Mouse (Mus musculus) T-helper 17 cell (primary cell): ENCODE measurements around the gene Cmya5.
"Not testable (repeated sequence)": the region's sequence is repeated elsewhere in the genome, so short reads cannot be mapped to it uniquely, and the experiment has no call there.

Experiments used
- in situ Hi-C, 2 experiments: fragments of 300-600 bp; cut with MboI, MseI; formaldehyde crosslinking; loops; 1 replicate in 1 of 2; 2 replicates in 1 of 2; pipeline ENCODE4 v1.15.1; 2025; ENCODE audit warnings: high pct_unique_total_duplicates in 2 of 2

The Cmya5 gene

DNA sequence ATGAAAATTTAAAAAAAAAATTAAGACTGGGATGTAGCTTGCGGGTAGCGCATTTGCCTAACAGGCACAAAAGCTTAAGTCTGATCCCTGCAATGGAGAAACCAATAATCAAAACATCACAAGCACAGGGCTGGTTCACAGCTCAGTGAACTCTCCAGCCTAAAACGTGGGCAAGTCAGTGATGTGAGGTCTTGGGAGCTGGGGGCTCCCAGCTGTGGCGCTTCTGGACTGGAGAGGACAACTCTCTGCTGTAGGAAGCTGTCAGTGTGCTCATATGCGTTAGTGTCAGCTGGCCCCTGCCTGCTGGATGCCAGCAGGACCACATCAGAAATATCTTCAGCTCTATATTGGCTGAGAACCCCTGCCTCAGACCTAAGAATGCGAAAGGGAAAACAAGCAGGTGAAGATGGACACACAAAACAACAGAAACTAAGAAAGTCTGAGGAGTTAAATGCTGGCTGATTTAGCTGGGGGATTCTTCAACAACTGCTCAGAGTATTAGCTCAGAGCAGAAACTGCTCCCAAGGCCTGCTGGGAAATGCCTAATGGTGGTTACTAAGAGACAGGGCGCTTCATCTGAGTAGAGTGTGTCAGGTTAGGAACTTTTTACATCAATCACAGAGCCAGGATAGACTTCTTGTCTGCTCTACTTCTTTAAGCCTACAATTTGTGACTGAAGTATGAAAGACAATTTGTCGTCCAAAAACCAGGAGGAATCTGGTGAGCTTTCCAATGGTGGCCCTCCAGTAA is 16.2 kb downstream of the Cmya5 start:
- in situ Hi-C loops = no loop called here

DNA sequence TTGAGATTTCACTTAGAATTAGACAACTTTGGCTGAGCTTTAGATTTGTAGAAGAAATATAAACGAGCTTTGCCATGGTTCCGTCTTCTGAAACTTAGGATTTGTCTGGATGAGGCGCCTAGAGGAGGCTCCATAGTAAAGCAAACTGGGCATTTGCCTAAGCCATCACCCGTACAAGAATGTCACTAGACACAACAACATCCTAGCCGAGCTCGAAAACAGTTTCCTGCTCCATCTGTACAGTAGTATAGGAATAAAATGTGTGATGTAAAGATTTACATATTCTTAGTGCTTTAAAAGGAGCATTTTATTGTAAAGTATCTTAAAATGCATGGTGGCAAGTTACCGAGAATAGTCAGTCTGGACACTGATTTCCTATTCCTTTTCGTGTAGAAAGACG is 22.2 kb downstream of the Cmya5 start:
- in situ Hi-C loops = no loop called here

DNA sequence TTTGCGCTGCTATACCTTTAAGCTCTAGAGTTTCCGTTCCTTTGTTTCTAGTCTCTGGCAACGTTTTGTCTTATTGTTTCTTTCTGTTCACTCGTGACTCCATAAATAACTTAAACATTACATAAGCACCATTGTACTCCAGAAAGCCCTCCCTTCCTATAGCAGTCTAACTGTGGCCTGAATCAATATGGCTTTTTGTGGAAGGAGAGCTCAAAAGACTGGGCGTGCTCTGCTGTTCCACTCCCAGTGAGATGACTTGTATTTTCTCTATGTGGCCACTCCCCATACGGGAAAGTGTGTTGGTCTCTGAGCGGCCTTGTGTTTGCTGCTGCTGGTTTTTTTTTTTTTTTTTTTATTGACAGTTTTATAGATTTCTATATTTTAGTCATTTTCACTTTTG is 27.3 kb downstream of the Cmya5 start:
- in situ Hi-C loops = no loop called here

DNA sequence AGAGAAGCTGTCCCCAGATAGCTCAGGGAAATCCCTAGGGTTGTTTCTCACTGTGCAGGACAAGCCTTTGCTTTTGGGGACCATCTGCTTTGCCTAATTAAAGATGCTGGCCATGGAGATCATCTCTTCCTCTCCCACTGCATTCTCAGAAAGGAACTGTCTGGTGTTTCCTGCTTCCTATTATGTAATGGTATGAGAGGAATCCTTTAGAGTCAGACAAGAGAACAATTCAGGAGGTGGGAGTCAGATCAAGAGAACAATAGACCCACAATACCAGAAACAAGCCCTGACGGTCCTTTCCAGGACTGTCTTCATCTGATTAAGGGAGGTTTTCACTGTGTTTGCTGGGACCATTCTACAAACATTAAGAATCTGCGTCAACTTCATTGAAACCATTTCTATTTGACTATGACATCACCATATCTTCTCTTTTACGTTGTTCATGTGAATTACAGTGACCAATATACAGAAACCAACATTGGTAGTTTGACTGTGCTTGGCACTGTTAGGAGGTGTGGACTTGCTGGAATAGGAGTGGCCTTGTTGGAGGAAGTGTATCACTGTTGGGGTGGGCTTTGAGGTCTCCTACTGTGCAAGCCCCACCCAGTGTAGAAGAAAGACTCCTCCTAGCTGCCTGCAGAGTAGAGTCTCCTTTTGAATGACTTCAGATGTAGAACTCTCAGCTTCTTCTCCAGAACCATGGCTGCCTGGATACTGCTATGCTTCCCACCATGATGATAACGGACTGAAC is 42.0 kb downstream of the Cmya5 start:
- in situ Hi-C loops = no loop called here

DNA sequence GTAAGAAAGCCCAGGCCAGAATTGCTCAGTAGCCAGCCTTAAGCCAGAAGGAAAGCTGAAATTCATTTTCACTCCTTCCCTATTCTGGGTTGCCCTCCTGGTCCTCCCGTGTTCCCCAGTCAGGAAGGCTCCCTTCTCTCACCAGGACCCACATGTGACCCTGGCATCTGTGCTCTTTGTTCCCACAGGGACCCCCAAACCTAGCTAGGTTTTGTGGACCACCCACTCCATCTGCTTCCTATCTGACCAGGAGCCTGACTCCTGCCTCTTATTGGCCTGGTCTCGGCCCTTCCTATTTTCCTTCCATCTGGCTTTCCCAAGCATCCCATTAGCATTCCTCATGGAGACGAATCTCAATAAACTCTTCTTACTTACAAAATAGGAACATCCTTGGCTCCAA is 45.9 kb downstream of the Cmya5 start:
- in situ Hi-C loops = no loop called here

DNA sequence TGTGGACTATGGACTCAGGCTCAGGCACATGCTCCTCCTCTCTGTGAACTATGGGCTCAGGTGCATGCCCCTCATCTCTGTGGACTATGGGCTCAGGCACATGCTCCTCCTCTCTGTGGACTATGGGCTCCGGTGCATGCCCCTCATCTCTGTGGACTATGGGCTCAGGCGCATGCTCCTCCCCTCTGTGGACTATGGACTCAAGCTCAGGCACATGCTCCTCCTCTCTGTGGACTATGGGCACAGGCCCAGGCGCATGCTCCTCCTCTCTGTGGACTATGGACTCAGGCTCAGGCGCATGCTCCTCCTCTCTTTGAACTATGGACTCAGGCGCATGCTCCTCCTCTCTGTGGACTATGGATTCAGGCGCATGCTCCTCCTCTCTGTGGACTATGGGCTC is 47.9 kb downstream of the Cmya5 start:
- in situ Hi-C loops = no loop called here

DNA sequence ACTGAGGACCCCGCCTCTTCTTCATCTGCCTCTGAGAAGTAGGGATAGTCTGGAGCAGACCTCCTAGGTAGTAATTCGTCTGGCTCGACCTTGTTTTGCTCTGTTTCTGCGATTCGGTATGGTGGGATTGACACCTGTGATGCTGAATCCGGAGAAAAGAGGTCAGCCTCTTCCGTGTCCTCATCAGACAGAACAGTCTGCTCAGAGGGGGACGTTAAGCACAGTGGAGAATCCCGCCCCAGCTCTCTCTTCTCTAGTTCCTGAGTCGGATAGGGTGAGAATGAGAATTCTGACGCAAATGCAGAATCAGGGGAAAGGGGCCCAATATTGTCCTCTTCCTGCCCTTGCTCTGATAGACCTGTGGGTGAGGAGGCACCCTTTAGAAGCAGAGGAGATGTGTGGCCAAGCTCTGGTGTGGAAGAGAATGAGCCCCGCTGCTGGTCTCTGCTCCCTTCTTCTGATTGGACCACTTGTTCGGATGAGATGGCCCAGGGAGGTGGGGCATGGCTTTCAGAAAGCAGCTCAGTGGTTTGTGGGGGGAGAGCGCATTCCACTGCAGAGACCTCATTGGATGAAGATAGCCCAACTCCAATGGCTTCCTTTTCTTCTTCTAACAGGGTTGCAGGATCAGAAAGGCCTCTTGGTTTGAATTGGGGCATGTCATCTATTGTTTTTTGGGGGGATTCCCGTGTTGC is 49.3 kb downstream of the Cmya5 start:
- in situ Hi-C loops = no loop called here

DNA sequence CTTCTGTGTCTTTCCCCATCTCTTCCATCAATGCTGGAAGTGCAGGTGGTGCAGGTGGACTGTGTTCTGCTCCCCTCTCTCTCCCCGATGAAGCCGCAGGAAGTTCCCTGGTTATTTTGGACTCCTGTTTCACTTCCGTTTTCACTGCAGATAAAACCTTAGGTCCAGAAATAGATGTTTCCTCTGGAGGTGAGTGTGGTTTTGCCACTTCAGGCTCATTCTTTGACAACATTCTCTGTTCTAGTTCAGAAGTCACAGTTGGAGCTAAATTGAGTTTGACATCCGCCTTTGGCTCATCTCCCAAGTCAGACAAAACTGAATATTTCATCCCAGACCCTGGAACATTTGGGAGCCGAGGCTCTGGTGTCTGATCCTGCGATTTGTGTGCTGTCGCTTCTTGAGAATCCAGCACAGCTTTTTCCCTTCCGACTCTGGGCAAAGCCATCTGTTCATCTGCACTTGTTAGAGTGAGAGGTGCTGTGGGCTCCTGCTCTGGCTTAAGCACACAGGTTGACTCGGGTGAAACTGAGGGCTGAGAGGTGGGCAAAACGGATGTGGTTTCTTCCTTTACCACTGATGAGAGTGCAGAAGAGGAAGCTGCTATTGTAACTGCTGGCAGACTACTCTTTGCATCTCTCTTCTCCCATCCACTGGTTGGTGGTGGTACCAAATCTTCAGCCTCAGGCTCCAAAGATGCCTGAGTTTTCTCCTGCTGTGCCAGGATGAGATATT is 50.2 kb downstream of the Cmya5 start:
- in situ Hi-C loops = no loop called here

DNA sequence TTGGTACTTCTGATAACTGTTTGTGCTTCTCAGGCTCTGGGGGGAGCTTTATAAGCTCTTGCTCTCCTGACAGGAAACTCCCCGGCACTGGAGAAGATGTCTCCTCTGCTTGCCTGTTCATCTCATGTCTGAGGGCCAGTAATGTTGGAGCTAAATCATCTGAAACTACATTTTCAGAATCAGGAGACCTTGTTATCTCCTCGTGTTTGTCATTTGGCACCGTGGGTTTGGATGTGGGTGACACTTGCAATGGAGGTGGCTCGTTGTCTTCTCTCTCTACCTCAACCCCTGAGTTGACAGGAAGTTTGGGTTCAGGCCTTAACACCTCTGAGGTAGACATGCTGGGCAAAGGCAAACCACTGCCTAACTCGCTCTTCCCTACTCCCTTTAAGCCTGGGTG is 50.8 kb downstream of the Cmya5 start:
- in situ Hi-C loops = no loop called here

DNA sequence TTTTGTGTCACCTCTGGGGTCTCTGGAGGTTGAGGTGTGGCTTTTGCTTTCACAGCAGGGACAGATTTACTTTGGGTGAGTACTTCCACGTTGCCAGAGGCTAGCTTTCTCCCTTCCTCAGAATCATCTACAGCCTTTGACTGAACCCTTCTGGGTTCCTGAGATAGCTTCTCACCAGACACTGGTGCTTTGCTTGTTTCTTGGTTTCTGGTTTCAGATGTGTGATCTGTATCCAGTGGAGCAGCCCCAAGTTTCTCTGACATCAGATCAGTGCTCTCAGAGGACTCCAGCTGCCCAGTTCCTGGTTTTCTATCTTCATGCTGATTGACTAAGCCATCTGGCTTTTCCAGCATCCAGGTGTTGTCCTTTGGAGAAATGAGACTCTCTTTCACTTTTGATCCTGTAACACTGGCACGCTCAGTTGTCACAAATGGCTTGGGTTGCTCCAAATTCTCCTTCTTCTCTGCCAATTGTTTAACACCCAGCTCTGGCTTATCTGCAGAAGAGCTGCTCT is 51.6 kb downstream of the Cmya5 start:
- in situ Hi-C loops = no loop called here

DNA sequence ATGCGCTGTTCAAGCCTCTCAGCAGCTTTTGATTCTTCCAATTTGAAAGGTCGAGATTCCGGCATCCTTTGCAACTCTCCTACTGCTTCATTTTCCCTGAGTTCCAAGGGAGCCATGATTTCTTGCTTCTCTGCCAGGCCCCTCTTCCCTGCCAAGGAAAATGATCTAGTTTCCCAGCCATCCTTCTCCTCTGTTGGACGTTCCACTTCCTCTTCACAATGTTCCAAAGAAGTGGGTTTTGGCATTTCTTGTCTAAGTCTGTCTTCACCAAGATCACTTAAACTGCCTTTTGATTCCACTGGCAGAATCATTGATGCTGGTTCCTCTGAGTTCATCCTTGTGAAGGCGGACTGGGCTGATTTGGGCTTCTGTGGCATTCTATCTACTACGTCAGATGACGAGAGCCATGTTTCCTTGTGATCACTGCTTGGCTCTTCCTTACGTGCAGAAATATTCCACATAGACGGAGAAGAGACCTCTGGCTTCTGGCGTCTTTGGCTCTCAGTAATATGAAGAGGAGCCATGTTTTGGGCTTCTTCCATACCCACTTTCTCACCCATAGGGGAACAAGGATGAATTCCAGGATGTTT is 52.6 kb downstream of the Cmya5 start:
- in situ Hi-C loops = no loop called here

DNA sequence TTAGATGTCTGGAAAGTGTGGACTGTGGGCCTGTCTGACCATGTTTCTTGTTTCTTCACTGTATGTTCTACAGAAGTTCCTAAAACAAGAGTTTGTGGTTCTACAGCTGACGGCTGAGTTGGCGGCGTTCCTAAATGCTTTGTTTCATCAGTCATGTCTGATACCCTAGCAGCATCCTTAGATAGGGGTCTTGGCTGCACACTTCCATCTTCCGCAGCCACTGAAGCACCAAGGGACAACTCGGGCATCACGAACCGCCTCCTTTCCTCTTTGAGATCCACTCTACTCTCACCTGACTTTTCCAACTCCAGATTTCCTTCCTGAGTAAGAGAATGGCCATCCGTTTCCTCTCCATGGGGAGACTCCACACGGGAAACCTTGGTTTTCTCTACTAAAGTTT is 53.3 kb downstream of the Cmya5 start:
- in situ Hi-C loops = no loop called here

DNA sequence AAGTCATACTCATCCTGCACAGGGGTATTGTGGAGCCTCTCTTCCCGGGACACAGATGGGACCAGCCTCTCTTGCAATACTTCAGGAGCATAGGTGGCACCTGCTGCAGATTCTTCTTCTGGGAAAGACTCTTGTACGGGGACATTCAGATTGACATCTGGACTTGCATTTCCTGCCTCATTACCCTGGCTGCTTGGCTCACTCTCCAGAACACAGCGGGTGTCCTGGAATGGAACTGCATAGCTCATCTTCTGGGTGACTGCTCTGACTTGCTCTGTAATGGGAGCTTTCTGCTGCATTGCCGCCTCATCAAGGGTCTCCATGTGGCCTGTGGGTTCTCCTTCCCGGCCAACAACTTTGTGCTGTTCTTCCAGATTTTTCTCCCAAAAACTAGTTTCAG is 55.0 kb downstream of the Cmya5 start:
- in situ Hi-C loops = loop anchor here in 1 of 2 experiments (5.0 kb wide), 1 partner anchor 48 kb away; no protein-coding TSS in a partner anchor

DNA sequence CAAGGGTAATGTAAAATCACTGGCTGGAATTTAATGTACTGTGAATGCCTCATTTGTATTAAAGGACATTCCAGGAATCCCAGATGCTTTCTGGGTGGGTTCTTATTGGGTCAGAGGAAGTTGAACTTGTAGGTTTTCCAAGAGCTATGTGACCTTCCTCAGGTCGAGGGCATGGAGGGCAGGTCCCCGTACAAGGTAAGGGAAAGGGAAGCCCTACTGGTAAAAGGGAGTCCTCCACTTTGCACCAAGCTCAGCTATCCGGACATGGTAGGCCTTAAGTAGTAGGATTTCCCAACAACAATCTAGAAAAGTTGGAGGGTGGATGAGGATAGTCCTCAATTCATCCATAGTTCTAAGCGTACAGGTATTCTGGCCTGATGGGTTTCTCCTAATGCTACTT is 58.8 kb downstream of the Cmya5 start:
- in situ Hi-C loops = loop anchor here in 1 of 2 experiments (5.0 kb wide), 1 partner anchor 52 kb away; no protein-coding TSS in a partner anchor

DNA sequence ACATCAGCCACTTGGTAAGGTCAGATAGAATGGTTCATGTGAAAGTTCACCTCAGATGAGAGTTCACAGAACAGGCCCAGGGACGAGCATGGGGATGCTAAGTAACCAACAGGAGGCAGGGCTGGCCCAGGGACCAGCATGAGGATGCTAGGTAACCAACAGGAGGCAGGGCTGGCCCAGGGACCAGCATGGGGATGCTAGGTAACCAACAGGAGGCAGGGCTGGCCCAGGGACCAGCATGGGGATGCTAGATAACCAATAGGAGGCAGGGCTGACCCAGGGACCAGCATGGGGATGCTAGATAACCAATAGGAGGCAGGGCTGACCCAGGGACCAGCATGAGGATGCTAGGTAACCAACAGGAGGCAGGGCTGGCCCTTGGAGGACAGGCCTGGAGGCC is 62.2 kb downstream of the Cmya5 start:
- in situ Hi-C loops = not testable (repeated sequence)

DNA sequence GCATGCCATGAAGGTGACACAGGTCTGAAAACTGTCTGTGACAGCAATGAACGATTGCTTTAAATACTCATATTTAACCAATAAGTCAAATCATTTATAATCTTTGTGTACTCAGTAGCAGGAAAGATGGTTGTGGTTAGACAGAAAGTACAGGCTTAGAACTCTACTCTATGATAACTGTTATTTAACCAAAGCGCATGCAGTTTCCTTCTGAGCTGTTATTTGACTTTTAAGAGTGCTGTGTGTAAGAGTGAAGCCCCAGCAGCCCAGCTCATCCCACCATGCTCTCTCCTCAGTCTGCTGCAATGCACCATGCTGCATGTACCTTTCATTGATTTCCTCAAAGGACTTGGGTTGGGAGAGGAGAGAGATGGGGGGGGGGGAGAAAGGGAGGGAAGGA is 63.7 kb downstream of the Cmya5 start:
- in situ Hi-C loops = no loop called here

DNA sequence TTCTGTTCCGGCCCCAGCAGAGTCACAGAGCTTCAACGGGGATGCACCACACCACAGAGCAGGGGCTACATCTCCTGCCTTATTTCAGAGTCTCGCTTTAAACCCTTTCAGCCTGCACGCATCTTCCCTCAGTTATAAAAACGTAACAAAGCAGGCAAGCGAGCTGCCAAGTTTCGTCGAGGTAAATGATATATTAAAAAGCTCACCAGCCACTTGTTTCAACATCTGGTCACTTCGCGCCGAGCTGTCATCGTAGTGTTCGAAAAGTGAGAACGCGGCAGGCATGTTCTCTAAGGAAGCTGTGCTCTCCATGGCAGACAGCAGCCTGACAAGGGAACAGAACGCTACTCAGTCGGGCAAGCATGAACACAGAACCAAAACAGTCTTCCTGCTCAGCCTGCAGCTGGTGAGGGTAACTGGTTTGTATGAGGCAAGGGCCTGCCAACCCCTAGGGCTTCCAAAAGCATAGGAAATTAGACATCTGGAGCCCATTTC is 70.3 kb downstream of the Cmya5 start:
- in situ Hi-C loops = loop anchor here in 1 of 2 experiments (10.0 kb wide), 1 partner anchor 1751 kb away; no protein-coding TSS in a partner anchor

DNA sequence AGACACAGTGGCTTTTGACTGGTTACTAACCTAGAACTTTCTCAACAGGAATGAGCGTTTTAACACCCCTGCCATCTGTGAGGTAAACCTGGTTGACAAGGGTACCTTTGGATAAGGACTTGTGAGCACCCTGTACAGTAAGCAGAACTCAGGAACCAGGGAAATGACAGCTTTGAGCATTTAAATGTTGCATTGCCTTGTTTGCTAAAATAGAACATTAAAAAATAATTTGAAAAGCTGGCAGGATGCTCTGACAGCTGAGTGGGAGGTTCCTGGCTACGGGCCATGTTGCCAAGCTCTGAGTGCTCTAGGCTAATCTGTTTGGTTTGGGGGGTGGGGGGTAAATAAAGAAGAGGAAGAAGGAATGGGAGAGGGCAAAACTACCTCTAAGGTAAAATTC is 70.9 kb downstream of the Cmya5 start:
- in situ Hi-C loops = loop anchor here in 1 of 2 experiments (10.0 kb wide), 1 partner anchor 1751 kb away; no protein-coding TSS in a partner anchor

DNA sequence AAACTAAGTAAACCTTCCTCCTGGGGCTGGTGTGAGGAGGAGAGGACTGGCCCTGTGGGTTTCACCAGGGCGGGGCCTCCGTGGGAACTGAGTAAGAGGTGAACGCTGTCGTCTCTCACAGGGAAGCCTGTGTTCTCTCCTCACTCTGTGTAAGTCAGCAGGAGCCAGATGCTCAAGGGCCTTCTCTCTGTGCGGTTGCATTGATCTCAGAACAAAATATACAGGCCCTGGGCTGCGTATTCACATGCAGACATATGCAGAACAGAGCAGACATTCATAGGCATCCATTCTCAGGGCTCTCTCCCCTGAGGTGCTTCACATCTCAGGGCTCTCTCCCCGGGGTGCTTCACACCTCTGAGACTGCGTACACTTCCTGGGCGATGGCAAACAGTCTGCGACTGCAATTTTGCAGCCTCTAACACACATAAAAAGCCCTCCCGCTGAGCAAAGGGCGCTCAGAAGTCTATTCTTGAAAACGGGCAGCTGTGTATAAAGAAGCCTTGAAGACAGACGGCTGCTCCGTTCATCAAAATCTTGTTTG is 71.6 kb downstream of the Cmya5 start:
- in situ Hi-C loops = loop anchor here in 1 of 2 experiments (10.0 kb wide), 1 partner anchor 1752 kb away; no protein-coding TSS in a partner anchor

DNA sequence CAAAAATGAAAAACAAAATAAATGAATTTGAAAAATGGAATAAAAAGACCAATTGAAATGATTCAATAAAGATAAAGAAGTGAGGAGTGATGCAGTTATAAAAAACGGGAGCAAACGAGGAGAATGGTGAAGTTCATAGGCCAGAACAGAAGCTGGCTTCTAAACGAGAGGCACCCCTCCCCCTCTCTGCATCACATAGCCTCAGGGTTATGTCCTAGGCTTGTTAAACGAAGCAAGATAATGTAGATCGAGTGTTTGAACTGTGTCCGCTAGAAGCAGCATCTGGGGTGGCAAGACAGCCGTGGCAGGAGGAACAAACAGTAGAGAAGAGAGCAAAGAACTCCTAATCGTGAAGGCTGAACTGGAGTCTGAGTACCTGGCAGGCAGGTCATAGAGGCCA is 74.1 kb downstream of the Cmya5 start:
- in situ Hi-C loops = loop anchor here in 1 of 2 experiments (10.0 kb wide), 1 partner anchor 1754 kb away; no protein-coding TSS in a partner anchor
